In genomic region chr8:114205221-114205901, GRCm38 (mm10) we compare ENCODE assay signal across 8 mouse cellular contexts. TPM values are rescaled to one million over a fixed set of nuclear protein-coding genes. Genes with fewer than 3 reads are reported as not detected.
A peak's percentile ranks its signal among the peaks of the same experiment; 100 is the strongest.
DNase-seq lines count a peak whose midpoint lies in the region; ATAC-seq and TF ChIP-seq lines count a peak whose summit lies in the region.

TSS of gene Vat1l (plus strand) at chr8:114205612.

- peaks cover 16% of the 10 kb centered on the region for H3K4me1 ChIP-seq in testis, adult 2 months (ENCODE audit: control insufficient read depth, insufficient read depth, low read length)
- H3K4me1 ChIP-seq in heart, postnatal 0 days (ENCODE audit: control insufficient read depth, insufficient read depth), result 0 out of 2 replicates have a peak, but pooled peaks cover 5% of the 10 kb centered on the region
- H3K4me1 ChIP-seq in neural tube, embryonic 12.5 days, result peaks cover 13% of the 10 kb centered on the region

- no peak for ATAC-seq in heart, postnatal 0 days (ENCODE audit: insufficient read depth, low read depth)
- ATAC-seq in neural tube, embryonic 12.5 days (ENCODE audit: low FRiP score, low read depth), result peak; percentile 94

- H3K4me2 ChIP-seq in heart, postnatal 0 days (ENCODE audit: low read depth, low read length), result peak within 1 kb of the TSS; percentile 58
- peak within 1 kb of the TSS; percentile 90 for H3K4me2 ChIP-seq in neural tube, embryonic 12.5 days (replicated peaks)

- no peaks in the 10 kb centered on the region for H3K9me3 ChIP-seq in heart, postnatal 0 days (replicated peaks; ENCODE audit: control insufficient read depth, low read length)
- H3K9me3 ChIP-seq in neural tube, embryonic 12.5 days, result no peaks in the 10 kb centered on the region

- H3K36me3 ChIP-seq in testis, adult 2 months (ENCODE audit: control insufficient read depth, insufficient read depth, low read length), result no peaks in the 10 kb centered on the region
- no peaks in the 10 kb centered on the region for H3K36me3 ChIP-seq in heart, postnatal 0 days (replicated peaks; ENCODE audit: control insufficient read depth, insufficient read depth, low read length)
- no peaks in the 10 kb centered on the region for H3K36me3 ChIP-seq in neural tube, embryonic 12.5 days

- no peak within 1 kb of the TSS for H3K27ac ChIP-seq in testis, adult 2 months (ENCODE audit: control insufficient read depth, insufficient read depth, low read depth, low read length)
- H3K27ac ChIP-seq in heart, postnatal 0 days (ENCODE audit: low read depth), result no peak within 1 kb of the TSS
- H3K27ac ChIP-seq in neural tube, embryonic 12.5 days, result no peak within 1 kb of the TSS

- intact Hi-C loops in left cerebral cortex, postnatal 14 days (cut with DNase I), result no loop called here

- TF ChIP-seq CTCF in testis, adult 2 months (IDR thresholded peaks at IDR 0.05; ENCODE audit: control insufficient read depth, insufficient read depth, insufficient replicate concordance, low read depth, low read length), result no peak
- no peak for TF ChIP-seq CTCF in heart, postnatal 0 days (IDR thresholded peaks at IDR 0.05; ENCODE audit: low read depth)

- H3K27me3 ChIP-seq in testis, adult 2 months (ENCODE audit: control insufficient read depth, insufficient read depth, low read length), result no peaks in the 10 kb centered on the region
- peaks cover 38% of the 10 kb centered on the region for H3K27me3 ChIP-seq in heart, postnatal 0 days (ENCODE audit: control insufficient read depth, insufficient read depth, low read length)
- no peaks in the 10 kb centered on the region for H3K27me3 ChIP-seq in neural tube, embryonic 12.5 days (replicated peaks)

- WGBS in heart, postnatal 0 days, result under 1% methylated on average over 39 of the region's 39 CpGs
- under 1% methylated on average over 39 of the region's 39 CpGs for WGBS in neural tube, embryonic 12.5 days

- H3K4me3 ChIP-seq in testis, adult 2 months (ENCODE audit: control insufficient read depth, low read depth, low read length), result peak within 1 kb of the TSS; percentile 47
- H3K4me3 ChIP-seq in heart, postnatal 0 days (ENCODE audit: low read depth, low read length), result peak within 1 kb of the TSS; percentile 33
- H3K4me3 ChIP-seq in neural tube, embryonic 12.5 days, result peak within 1 kb of the TSS; percentile 57

- no peak within 1 kb of the TSS for H3K9ac ChIP-seq in heart, postnatal 0 days (replicated peaks; ENCODE audit: low read depth, low read length)
- H3K9ac ChIP-seq in neural tube, embryonic 12.5 days, result peak within 1 kb of the TSS; percentile 59

- no peak for TF ChIP-seq EP300 in heart, postnatal 0 days (IDR thresholded peaks at IDR 0.05; ENCODE audit: low read depth)

- no peak for TF ChIP-seq POLR2A in testis, adult 2 months (IDR thresholded peaks at IDR 0.05; ENCODE audit: control insufficient read depth, low read depth, low read length)

- no peak for DNase-seq in testis, postnatal 10 days (ENCODE audit: low spot score)
- peak; percentile 29 to 48 for DNase-seq in cerebellum, postnatal 4 days (ENCODE audit: low spot score in 2 of 2)
- DNase-seq in heart, postnatal 0 days (ENCODE audit: low spot score), result no peak
- DNase-seq in left cerebral cortex, postnatal 14 days (ENCODE audit: low spot score in 2 of 2), result peak; percentile 37 to 45
- no peak for DNase-seq in spleen, postnatal 4 days (ENCODE audit: low spot score in 2 of 2)
- DNase-seq in thymus, postnatal 0 days (ENCODE audit: low spot score), result no peak

RNA-seq across cellular contexts. Expression of gene Vat1l, which starts in this region (rescaled TPM):
- 0.41 and 0.45 TPM in 2 replicates for polyA plus RNA-seq in testis, adult 2 months (2012; rRNA removed)
- 0.27 and 1.2 TPM in 2 replicates for total RNA-seq in heart, postnatal 0 days (2014; rRNA removed; ENCODE audit: low replicate concordance)
- 0.05 and 0.22 TPM in 2 replicates for polyA plus RNA-seq in heart, postnatal 0 days (2015; fragmentation: Nextera tagmentation; extraction: Ambion mirVana)
- total RNA-seq in left cerebral cortex, postnatal 14 days (2021), result 10 to 100 TPM; 46.5 to 60.6 TPM
- 12.0 and 14.0 TPM in 2 replicates for polyA plus RNA-seq in neural tube, embryonic 12.5 days (2016; fragmentation: Nextera tagmentation; extraction: Ambion mirVana)
- polyA plus RNA-seq in thymus, postnatal 0 days (2015; fragmentation: Nextera tagmentation; extraction: Ambion mirVana), result 0.05 and 0.12 TPM in 2 replicates

Comparison
In these comparisons a context has a peak if more than half of its experiments do, and no peak if none do; other contexts are left out.
1. RNA of gene Vat1l (total RNA-seq): 46.5 to 60.6 TPM in left cerebral cortex, postnatal 14 days; 0.27 to 1.2 TPM in heart, postnatal 0 days; every median in the first group is over 10 times any median in the second.
2. DNase-seq: peak in cerebellum, postnatal 4 days (2 of 2) and left cerebral cortex, postnatal 14 days (2 of 2); none in testis, postnatal 10 days (single experiment), heart, postnatal 0 days (single experiment), spleen, postnatal 4 days (0 of 2) and thymus, postnatal 0 days (single experiment).
3. Peak in every context shown above with its lines, with median percentiles within 50 percentile points of each other: H3K4me3 ChIP-seq.